Mouse (Mus musculus): ENCODE measurements around the gene Gm813.

DNA sequence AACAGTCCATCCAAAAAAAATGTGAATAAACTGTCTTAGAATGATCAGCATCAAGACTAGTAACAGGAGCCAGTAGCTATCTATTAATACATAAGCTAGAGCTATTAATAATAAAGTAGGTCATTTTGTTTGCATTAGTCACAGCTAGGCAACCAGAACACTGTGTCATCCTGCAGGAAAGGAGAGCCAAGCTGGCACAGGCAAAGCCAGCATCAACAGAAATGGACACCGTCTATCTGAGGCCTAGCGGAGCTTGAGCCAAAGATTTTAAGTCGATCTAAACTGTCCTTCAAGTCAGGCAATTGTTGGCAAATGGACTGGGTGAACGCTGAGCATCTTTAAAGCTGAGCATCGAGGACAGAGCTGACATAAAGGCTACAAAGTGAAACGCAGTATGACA lies 15.9 kb downstream of the Gm813 start:
- TF ChIP-seq MAFK (IDR thresholded peaks at IDR 0.05; ENCODE audit: insufficient read depth, low read depth, low read length) (no peak), ZNF384 (IDR thresholded peaks at IDR 0.05; ENCODE audit: low read depth, low read length) (no peak), CHD2 (IDR thresholded peaks at IDR 0.05; ENCODE audit: low read depth, low read length) (no peak), HCFC1 (IDR thresholded peaks at IDR 0.05; ENCODE audit: borderline replicate concordance, insufficient read depth, low read length) (no peak)
